Mouse (Mus musculus): ENCODE data around the gene Zfp318. TPM values are rescaled to one million over a fixed set of nuclear protein-coding genes. Genes with fewer than 3 reads are reported as not detected.
A peak's percentile ranks its signal among the peaks of the same experiment; 100 is the strongest.

Gene Zfp318
- polyA plus RNA-seq (2015; fragmentation: Nextera tagmentation; extraction: Ambion mirVana) = 8.2 and 9.8 TPM in 2 replicates

GRCm38 (mm10) chr17:46383294-46384060, at the start of gene Zfp318:
Gene Zfp318 (plus strand): TSS chr17:46383731.
- peak within 1 kb of the TSS; percentile 68 for H3K9ac ChIP-seq
- H3K9me3 ChIP-seq = no peaks in the 10 kb centered on the region
- peak within 1 kb of the TSS; percentile 79 for H3K4me2 ChIP-seq
- H3K27ac ChIP-seq = peak within 1 kb of the TSS; percentile 86
- peaks cover 8% of the 10 kb centered on the region; the same call in 1 of the 2 replicates for H3K4me1 ChIP-seq
- under 1% methylated on average over 78 of the region's 105 CpGs for WGBS
- H3K36me3 ChIP-seq = 0 out of 2 replicates have a peak, but pooled peaks cover 5% of the 10 kb centered on the region
- peak; percentile 99 for ATAC-seq (ENCODE audit: insufficient read depth, low FRiP score, low read depth)
- H3K4me3 ChIP-seq (replicated peaks) = peak within 1 kb of the TSS; percentile 68
- H3K27me3 ChIP-seq (replicated peaks) = no peaks in the 10 kb centered on the region

GRCm38 (mm10) chr17:46336475-46336874, 47.1 kb upstream of the Zfp318 start:
- no peaks in the 10 kb centered on the region for H3K36me3 ChIP-seq
- no peak overlapping the region for H3K4me3 ChIP-seq (replicated peaks)
- no peak overlapping the region for H3K27ac ChIP-seq
- ATAC-seq (ENCODE audit: insufficient read depth, low FRiP score, low read depth) = no peak
- no peak overlapping the region for H3K9ac ChIP-seq
- H3K4me2 ChIP-seq = no peak overlapping the region
- no peaks in the 10 kb centered on the region for H3K27me3 ChIP-seq (replicated peaks)
- WGBS = 21% methylated on average over 5 of the region's 5 CpGs
- no peaks in the 10 kb centered on the region for H3K4me1 ChIP-seq
- H3K9me3 ChIP-seq = no peaks in the 10 kb centered on the region

- Histone ChIP-seq H3K36me3 (no peaks in the 10 kb centered on the region), H3K9ac (no peak overlapping the region), H3K27me3 (replicated peaks) (no peaks in the 10 kb centered on the region), H3K9me3 (no peaks in the 10 kb centered on the region), H3K4me1 (no peaks in the 10 kb centered on the region), H3K27ac (no peak overlapping the region), H3K4me3 (replicated peaks) (no peak overlapping the region), H3K4me2 (no peak overlapping the region)
- 54% methylated on average over 7 of the region's 7 CpGs for WGBS
- ATAC-seq (ENCODE audit: insufficient read depth, low FRiP score, low read depth) = no peak
These were observed 42.3 kb upstream of the Zfp318 start for GRCm38 (mm10) chr17:46341208-46341607.

DNA sequence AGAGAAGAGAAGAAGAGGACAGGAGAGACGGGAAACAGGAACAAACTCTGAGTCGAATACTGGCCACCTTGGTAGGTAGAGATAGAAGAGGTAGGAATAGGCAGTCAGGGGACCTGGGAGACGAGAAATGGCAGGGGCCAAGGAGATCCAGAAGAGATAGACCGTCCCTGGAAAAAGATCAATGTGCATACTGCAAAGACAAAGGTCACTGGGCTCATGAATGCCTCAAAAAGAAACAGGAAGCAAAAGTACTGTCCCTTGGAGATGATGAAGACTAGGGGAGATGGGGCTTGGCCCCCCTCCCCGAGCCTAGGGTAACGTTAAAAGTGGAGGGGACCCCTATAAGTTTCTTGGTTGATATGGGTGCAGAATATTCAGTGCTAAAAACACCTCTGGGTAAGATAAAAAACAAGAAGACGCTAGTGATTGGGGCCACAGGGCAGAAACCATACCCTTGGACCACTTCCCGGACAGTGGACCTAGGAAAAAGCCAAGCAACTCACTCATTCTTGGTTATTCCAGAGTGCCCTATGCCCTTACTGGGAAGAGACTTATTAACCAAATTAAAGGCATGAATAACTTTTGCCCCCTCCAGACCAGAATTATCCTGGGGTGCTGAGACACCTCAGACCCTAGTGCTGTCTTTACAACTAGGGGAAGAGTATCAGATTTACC, 32.4 kb upstream of the Zfp318 start:
- ATAC-seq (ENCODE audit: insufficient read depth, low FRiP score, low read depth) = no peak
- WGBS = 84% methylated on average over 8 of the region's 8 CpGs

GRCm38 (mm10) chr17:46371783-46372182, 11.7 kb upstream of the Zfp318 start:
- ATAC-seq (ENCODE audit: insufficient read depth, low FRiP score, low read depth) = no peak

More for the DNA sequence above, 32.4 kb upstream of the Zfp318 start:
- Histone ChIP-seq H3K4me3 (replicated peaks) (no peak overlapping the region), H3K9ac (no peak overlapping the region), H3K27me3 (replicated peaks) (no peaks in the 10 kb centered on the region), H3K4me2 (no peak overlapping the region), H3K4me1 (no peaks in the 10 kb centered on the region), H3K9me3 (no peaks in the 10 kb centered on the region; the same call in 1 of the 2 replicates), H3K27ac (no peak overlapping the region), H3K36me3 (no peaks in the 10 kb centered on the region)

DNA sequence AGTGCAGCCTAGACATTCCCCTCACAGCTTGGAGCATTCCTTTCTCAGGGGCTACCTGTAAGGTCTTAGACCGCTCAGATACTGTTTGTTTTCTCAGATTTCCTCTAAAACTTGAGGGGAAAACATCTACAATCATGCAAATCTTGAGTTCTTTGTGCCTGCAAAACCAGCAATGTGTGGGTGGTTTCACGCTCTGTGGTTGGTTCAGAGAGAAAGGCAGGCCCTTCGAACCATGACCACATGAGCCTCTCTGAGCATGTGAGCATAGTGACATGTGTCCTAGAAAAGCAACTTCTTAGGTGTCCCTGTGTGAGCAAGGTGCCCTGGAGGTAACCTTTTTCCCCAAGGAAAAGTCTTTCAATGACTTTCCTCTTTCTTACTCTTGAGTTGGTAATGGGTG, 5.0 kb upstream of the Zfp318 start:
- H3K9me3 ChIP-seq = no peaks in the 10 kb centered on the region
- H3K36me3 ChIP-seq = no peaks in the 10 kb centered on the region
- H3K4me2 ChIP-seq = no peak overlapping the region
- no peak overlapping the region for H3K4me3 ChIP-seq (replicated peaks)
- no peak for ATAC-seq (ENCODE audit: insufficient read depth, low FRiP score, low read depth)
- no peaks in the 10 kb centered on the region for H3K27me3 ChIP-seq (replicated peaks)
- H3K4me1 ChIP-seq = no peaks in the 10 kb centered on the region
- H3K27ac ChIP-seq = no peak overlapping the region
- 86% methylated on average over 3 of the region's 3 CpGs for WGBS
- H3K9ac ChIP-seq = no peak overlapping the region

More at GRCm38 (mm10) chr17:46371783-46372182, 11.7 kb upstream of the Zfp318 start:
- Histone ChIP-seq H3K9ac (no peak overlapping the region), H3K27ac (no peak overlapping the region), H3K4me1 (no peaks in the 10 kb centered on the region), H3K27me3 (replicated peaks) (no peaks in the 10 kb centered on the region), H3K36me3 (no peaks in the 10 kb centered on the region), H3K4me2 (no peak overlapping the region), H3K9me3 (no peaks in the 10 kb centered on the region), H3K4me3 (replicated peaks) (no peak overlapping the region)
- 71% methylated on average over 3 of the region's 3 CpGs for WGBS

DNA sequence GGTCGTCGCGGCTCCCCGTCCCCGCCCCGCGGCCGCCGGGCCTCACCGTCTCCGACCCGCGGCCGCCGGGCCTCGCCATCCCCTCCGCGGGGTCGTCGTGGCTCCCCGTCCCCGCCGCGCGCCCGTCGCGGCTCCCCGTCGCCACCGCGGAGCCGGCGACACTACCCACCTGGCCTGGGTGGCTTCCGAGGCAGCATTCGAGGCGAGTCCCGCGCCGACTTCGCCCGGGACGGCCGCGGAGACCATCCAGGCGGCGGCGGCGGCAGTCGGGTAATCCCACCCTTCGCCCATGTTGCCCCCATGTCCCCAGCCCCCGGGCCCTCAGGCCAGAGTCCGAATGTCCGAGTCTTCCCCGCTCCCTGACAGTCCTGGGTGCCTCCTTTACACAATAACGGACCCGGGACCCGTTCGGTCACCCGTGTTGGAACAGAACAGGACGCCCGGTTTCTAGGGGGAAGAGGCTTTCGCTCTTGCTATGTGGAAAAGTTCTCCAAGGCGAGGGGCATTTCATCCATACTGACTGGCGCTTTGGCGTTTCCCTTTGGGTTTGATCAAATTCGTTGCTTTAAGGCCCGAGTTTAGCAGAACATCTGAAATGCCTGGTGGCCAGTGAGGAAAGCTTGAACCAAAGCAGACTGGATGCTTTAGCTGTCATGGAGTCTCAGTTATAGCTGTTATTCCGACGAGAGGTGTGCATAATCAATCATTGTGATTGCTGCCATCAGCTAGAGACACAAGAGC, 700 bp downstream of the Zfp318 start:
- no peaks in the 10 kb centered on the region for H3K27me3 ChIP-seq (replicated peaks)
- peak overlapping the region; percentile 68 for H3K9ac ChIP-seq
- no peaks in the 10 kb centered on the region for H3K9me3 ChIP-seq
- peak overlapping the region; percentile 86 for H3K27ac ChIP-seq
- peaks cover 8% of the 10 kb centered on the region; the same call in 1 of the 2 replicates for H3K36me3 ChIP-seq
- no peak for ATAC-seq (ENCODE audit: insufficient read depth, low FRiP score, low read depth)
- peak overlapping the region; percentile 79 for H3K4me2 ChIP-seq
- under 1% methylated on average over 51 of the region's 70 CpGs for WGBS
- peaks cover 8% of the 10 kb centered on the region; the same call in 1 of the 2 replicates for H3K4me1 ChIP-seq
- peak overlapping the region; percentile 68 for H3K4me3 ChIP-seq (replicated peaks)

DNA sequence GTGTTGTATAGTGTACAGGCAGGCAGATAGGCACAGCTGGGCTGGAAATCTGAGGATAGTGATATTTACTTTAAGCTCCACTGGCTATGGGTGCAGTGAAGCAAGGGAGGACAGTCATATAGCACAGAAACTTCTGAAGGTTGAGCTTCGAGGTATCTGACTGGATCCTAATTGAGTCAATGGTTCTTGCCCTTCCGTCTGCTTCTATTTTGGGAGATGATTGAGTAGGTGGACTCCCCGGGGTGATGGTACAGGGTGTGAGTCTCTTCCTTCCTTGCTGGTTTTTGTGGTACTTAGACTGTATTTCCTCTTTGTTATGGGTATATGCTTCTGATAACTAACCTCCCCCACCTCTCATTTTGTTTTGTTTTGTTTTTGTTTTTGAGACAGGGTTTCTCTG, 4.7 kb downstream of the Zfp318 start:
- H3K4me2 ChIP-seq = no peak overlapping the region
- no peak for ATAC-seq (ENCODE audit: insufficient read depth, low FRiP score, low read depth)
- no peak overlapping the region for H3K4me3 ChIP-seq (replicated peaks)
- peaks cover 8% of the 10 kb centered on the region; the same call in 1 of the 2 replicates for H3K4me1 ChIP-seq
- H3K36me3 ChIP-seq = peaks cover 8% of the 10 kb centered on the region; the same call in 1 of the 2 replicates
- H3K27ac ChIP-seq = no peak overlapping the region
- no peaks in the 10 kb centered on the region for H3K27me3 ChIP-seq (replicated peaks)
- WGBS = 77% methylated on average over 3 of the region's 3 CpGs
- H3K9ac ChIP-seq = no peak overlapping the region
- H3K9me3 ChIP-seq = no peaks in the 10 kb centered on the region

DNA sequence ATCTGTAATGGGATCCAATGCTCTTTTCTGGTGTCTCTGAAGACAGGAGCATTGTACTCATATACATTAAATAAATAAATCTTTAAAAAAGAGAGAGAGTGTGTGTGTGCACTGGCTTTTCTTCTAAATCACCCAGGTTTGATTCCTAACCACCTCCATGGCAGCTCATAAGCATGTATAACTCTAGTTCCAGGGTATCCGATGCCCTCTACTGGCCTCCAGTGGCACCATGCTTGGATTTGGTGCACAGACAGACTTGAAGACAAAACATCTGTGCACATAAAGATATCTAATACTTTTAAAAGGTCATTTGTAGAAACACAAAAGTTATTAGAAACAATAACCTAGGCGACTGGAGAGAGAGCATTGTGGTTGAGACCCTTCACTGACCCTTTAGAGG, 9.5 kb downstream of the Zfp318 start:
- no peak overlapping the region for H3K4me2 ChIP-seq
- H3K4me3 ChIP-seq (replicated peaks) = no peak overlapping the region
- H3K9ac ChIP-seq = no peak overlapping the region
- H3K9me3 ChIP-seq = no peaks in the 10 kb centered on the region
- H3K4me1 ChIP-seq = no peaks in the 10 kb centered on the region
- H3K27ac ChIP-seq = no peak overlapping the region
- no peak for ATAC-seq (ENCODE audit: insufficient read depth, low FRiP score, low read depth)
- 36% methylated on average over 2 of the region's 2 CpGs for WGBS
- peaks cover 9% of the 10 kb centered on the region; the same call in 1 of the 2 replicates for H3K36me3 ChIP-seq
- no peaks in the 10 kb centered on the region for H3K27me3 ChIP-seq (replicated peaks)

DNA sequence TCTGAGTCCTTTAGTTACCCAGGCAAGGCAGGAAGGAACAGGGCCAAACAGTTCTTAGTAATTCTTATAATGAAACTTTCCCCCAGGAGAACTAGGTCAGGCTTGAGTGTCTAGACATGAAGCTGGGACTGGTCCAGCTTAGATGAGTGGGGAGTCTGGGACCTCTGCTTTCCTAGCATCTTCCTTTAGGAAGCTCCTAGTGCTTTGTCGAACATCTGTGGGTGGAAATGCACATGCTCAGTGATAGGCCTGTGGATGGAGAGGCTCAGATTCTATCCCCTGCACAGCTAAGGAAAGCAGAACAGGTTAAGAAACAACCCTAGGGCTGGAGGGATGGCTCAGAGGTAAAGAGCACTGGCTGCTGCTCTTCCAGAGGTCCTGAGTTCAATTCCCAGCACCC, 11.1 kb downstream of the Zfp318 start:
- H3K9me3 ChIP-seq = no peaks in the 10 kb centered on the region
- no peak overlapping the region for H3K4me3 ChIP-seq (replicated peaks)
- no peak overlapping the region for H3K4me2 ChIP-seq
- H3K9ac ChIP-seq = no peak overlapping the region
- peaks cover 11% of the 10 kb centered on the region for H3K36me3 ChIP-seq
- H3K27ac ChIP-seq = no peak overlapping the region
- ATAC-seq (ENCODE audit: insufficient read depth, low FRiP score, low read depth) = no peak
- no peaks in the 10 kb centered on the region for H3K27me3 ChIP-seq (replicated peaks)
- 91% methylated on average over 1 of the region's 1 CpGs for whole genome bisulfite sequencing
- no peaks in the 10 kb centered on the region for H3K4me1 ChIP-seq

DNA sequence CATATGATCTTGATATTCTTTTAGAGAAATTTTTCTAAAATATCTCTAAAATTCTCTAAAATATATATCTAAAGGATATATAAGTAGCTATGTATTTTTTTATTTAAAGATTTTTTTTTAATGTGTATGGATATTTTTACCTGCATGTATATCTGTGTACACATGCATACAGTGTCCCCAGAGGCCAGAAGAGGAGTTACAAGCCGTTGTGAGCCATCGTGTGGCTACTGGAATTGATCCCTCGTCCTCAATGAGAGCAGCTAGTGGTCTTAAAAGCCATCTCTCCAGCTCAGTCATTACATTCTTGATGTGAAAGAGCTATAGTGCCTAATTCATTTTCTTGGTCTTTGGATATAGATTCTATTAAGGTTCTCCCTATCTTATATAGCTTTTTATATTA, 24.9 kb downstream of the Zfp318 start:
- Histone ChIP-seq H3K4me2 (no peak overlapping the region), H3K36me3 (peaks cover 26% of the 10 kb centered on the region), H3K27ac (no peak overlapping the region), H3K9me3 (no peaks in the 10 kb centered on the region), H3K4me1 (no peaks in the 10 kb centered on the region), H3K4me3 (replicated peaks) (no peak overlapping the region), H3K27me3 (replicated peaks) (no peaks in the 10 kb centered on the region), H3K9ac (no peak overlapping the region)
- 22% methylated on average over 3 of the region's 3 CpGs for WGBS
- no peak for ATAC-seq (ENCODE audit: insufficient read depth, low FRiP score, low read depth)

All from stomach, embryonic 15.5 days (tissue).